Mouse (Mus musculus) heart, embryonic 10.5 days (tissue): ENCODE measurements around the gene Fahd1. TPM values are rescaled to one million over a fixed set of nuclear protein-coding genes. Genes with fewer than 3 reads are reported as not detected.

Experiments
- DNase-seq: peaks from one replicate; pipeline ENCODE4 v3.0.0-alpha.2; 2017; ENCODE audit warnings: low spot score
- H3K27ac ChIP-seq: fragments of 300-500 bp; sonication (generic); 2 replicates; pipeline ENCODE4 v1.5.1; 2016; ENCODE audit warnings: mild to moderate bottlenecking
- H3K27me3 ChIP-seq: fragments of 300-500 bp; sonication (generic); 2 replicates; pipeline ENCODE4 v1.6.1; 2016; ENCODE audit warnings: mild to moderate bottlenecking; ENCODE audit not compliant: poor library complexity, insufficient read depth, severe bottlenecking
- H3K36me3 ChIP-seq: fragments of 300-500 bp; sonication (generic); 2 replicates; pipeline ENCODE4 v1.6.1; 2016; ENCODE audit warnings: mild to moderate bottlenecking, moderate library complexity
- H3K4me1 ChIP-seq: fragments of 300-500 bp; sonication (generic); 2 replicates; pipeline ENCODE4 v1.6.1; 2016; ENCODE audit warnings: mild to moderate bottlenecking
- H3K4me3 ChIP-seq: fragments of 300-500 bp; sonication (generic); 2 replicates; pipeline ENCODE4 v1.5.1; 2016; ENCODE audit warnings: mild to moderate bottlenecking, moderate library complexity
- H3K9me3 ChIP-seq: fragments of 300-500 bp; sonication (generic); 2 replicates; pipeline ENCODE4 v1.6.1; 2016; ENCODE audit warnings: mild to moderate bottlenecking, moderate library complexity
- WGBS: fragments of 180-500 bp; shearing (Covaris S2); methylation state at CpG from one replicate; pipeline ENCODE4 v1.1.7; 2016; 5-methylcytosine and 5-hydroxymethylcytosine counted together
- polyA plus RNA-seq: library from polyadenylated mRNA; unstranded; fragments of >200 nt; fragmentation: Nextera tagmentation; extraction: Ambion mirVana; gene quantifications from 2 replicates; pipeline ENCODE4 v1.2.1, GENCODE M21; 2016

Gene Fahd1
- polyA plus RNA-seq = 31.4 and 37.8 TPM in 2 replicates

GRCm38 (mm10) chr17:24850065-24850772 is at the start of gene Fahd1:
Gene Fahd1, minus strand, starts transcription at chr17:24850364.
- peak; percentile 99 for DNase-seq
- H3K27me3 ChIP-seq = peaks cover 11% of the 10 kb centered on the region
- WGBS = 0% methylated on average over 58 of the region's 58 CpGs
- peaks cover 21% of the 10 kb centered on the region for H3K4me1 ChIP-seq
- peak within 1 kb of the TSS; percentile 96 for H3K27ac ChIP-seq
- H3K9me3 ChIP-seq = no peaks in the 10 kb centered on the region
- H3K4me3 ChIP-seq = peak within 1 kb of the TSS; percentile 85
- H3K36me3 ChIP-seq = peaks cover 19% of the 10 kb centered on the region; the same call in 1 of the 2 replicates

GRCm38 (mm10) chr17:24899153-24899552 is 49.0 kb upstream of the Fahd1 start:
- Histone ChIP-seq H3K27ac (no peak overlapping the region), H3K4me1 (peaks cover 41% of the 10 kb centered on the region), H3K9me3 (no peaks in the 10 kb centered on the region), H3K4me3 (no peak overlapping the region), H3K27me3 (no peaks in the 10 kb centered on the region), H3K36me3 (peaks cover 75% of the 10 kb centered on the region)
- no peak for DNase-seq
- 79% methylated on average over 5 of the region's 5 CpGs for WGBS

- Histone ChIP-seq H3K27me3 (no peaks in the 10 kb centered on the region), H3K4me1 (peaks cover 48% of the 10 kb centered on the region), H3K36me3 (peaks cover 71% of the 10 kb centered on the region), H3K4me3 (peak overlapping the region; percentile 93; the same call in 1 of the 2 replicates), H3K9me3 (no peaks in the 10 kb centered on the region), H3K27ac (no peak overlapping the region)
- DNase-seq = no peak
- 76% methylated on average over 4 of the region's 4 CpGs for WGBS
These were observed 48.1 kb upstream of the Fahd1 start for GRCm38 (mm10) chr17:24898041-24898854.

GRCm38 (mm10) chr17:24897600-24897999 is 47.4 kb upstream of the Fahd1 start:
- Histone ChIP-seq H3K27ac (0 out of 2 replicates have a peak overlapping the region, but pooled peaks have one; percentile 94), H3K27me3 (no peaks in the 10 kb centered on the region), H3K9me3 (no peaks in the 10 kb centered on the region), H3K4me3 (peak overlapping the region; percentile 93; the same call in 1 of the 2 replicates), H3K36me3 (peaks cover 71% of the 10 kb centered on the region), H3K4me1 (peaks cover 49% of the 10 kb centered on the region)
- 77% methylated on average over 4 of the region's 4 CpGs for WGBS
- DNase-seq = no peak

- no peak for DNase-seq
- peaks cover 71% of the 10 kb centered on the region for H3K36me3 ChIP-seq
- peak overlapping the region; percentile 93 for H3K4me3 ChIP-seq
- peak overlapping the region; percentile 94 for H3K27ac ChIP-seq
- no peaks in the 10 kb centered on the region for H3K27me3 ChIP-seq
- peaks cover 49% of the 10 kb centered on the region for H3K4me1 ChIP-seq
- 39% methylated on average over 11 of the region's 11 CpGs for WGBS
- no peaks in the 10 kb centered on the region for H3K9me3 ChIP-seq
These were observed 46.8 kb upstream of the Fahd1 start for GRCm38 (mm10) chr17:24896993-24897269.

- peak; percentile 93 for DNase-seq
- 2% methylated on average over 50 of the region's 50 CpGs for WGBS
- Histone ChIP-seq H3K27ac (peak within 1 kb of the TSS; percentile 94), H3K4me1 (peaks cover 49% of the 10 kb centered on the region), H3K27me3 (no peaks in the 10 kb centered on the region), H3K36me3 (peaks cover 71% of the 10 kb centered on the region), H3K4me3 (peak within 1 kb of the TSS; percentile 93), H3K9me3 (no peaks in the 10 kb centered on the region)
These were observed 46.3 kb upstream of the Fahd1 start, which contains the start of gene Nme3 for GRCm38 (mm10) chr17:24896241-24896992. Gene Nme3, plus strand, starts transcription at chr17:24896500.

- DNase-seq = no peak
- peak overlapping the region; percentile 94 for H3K27ac ChIP-seq
These were observed 45.5 kb upstream of the Fahd1 start for GRCm38 (mm10) chr17:24895571-24896240.

GRCm38 (mm10) chr17:24894995-24895547 is 44.9 kb upstream of the Fahd1 start, which contains the start of the genes Eme2 and Mrps34:
Gene Eme2, minus strand, starts transcription at chr17:24895087.
Gene Mrps34, plus strand, starts transcription at chr17:24895116.
- no peaks in the 10 kb centered on the region for H3K9me3 ChIP-seq
- peak; percentile 94 for DNase-seq
- H3K4me3 ChIP-seq = peak within 1 kb of the TSS; percentile 93
- no peaks in the 10 kb centered on the region for H3K27me3 ChIP-seq
- H3K4me1 ChIP-seq = peaks cover 49% of the 10 kb centered on the region
- H3K27ac ChIP-seq = peak within 1 kb of the TSS; percentile 94
- H3K36me3 ChIP-seq = peaks cover 71% of the 10 kb centered on the region
- under 1% methylated on average over 62 of the region's 62 CpGs for WGBS

More at GRCm38 (mm10) chr17:24895571-24896240, 45.5 kb upstream of the Fahd1 start:
- Histone ChIP-seq H3K36me3 (peaks cover 71% of the 10 kb centered on the region), H3K4me3 (peak overlapping the region; percentile 93), H3K9me3 (no peaks in the 10 kb centered on the region), H3K27me3 (no peaks in the 10 kb centered on the region), H3K4me1 (peaks cover 49% of the 10 kb centered on the region)
- WGBS = 13% methylated on average over 23 of the region's 23 CpGs

GRCm38 (mm10) chr17:24894061-24894994 is 44.2 kb upstream of the Fahd1 start:
- WGBS = 11% methylated on average over 31 of the region's 31 CpGs
- no peak for DNase-seq
- Histone ChIP-seq H3K27me3 (no peaks in the 10 kb centered on the region), H3K36me3 (peaks cover 69% of the 10 kb centered on the region), H3K4me1 (peaks cover 47% of the 10 kb centered on the region), H3K9me3 (no peaks in the 10 kb centered on the region), H3K27ac (peak overlapping the region; percentile 94), H3K4me3 (peak overlapping the region; percentile 93)

GRCm38 (mm10) chr17:24893276-24893675 is 43.1 kb upstream of the Fahd1 start:
- 90% methylated on average over 2 of the region's 2 CpGs for WGBS
- peaks cover 67% of the 10 kb centered on the region for H3K36me3 ChIP-seq

GRCm38 (mm10) chr17:24892785-24893184 is 42.6 kb upstream of the Fahd1 start:
- DNase-seq = no peak
- Histone ChIP-seq H3K9me3 (no peaks in the 10 kb centered on the region), H3K27ac (no peak overlapping the region), H3K4me3 (no peak overlapping the region), H3K4me1 (peaks cover 42% of the 10 kb centered on the region), H3K27me3 (no peaks in the 10 kb centered on the region), H3K36me3 (peaks cover 62% of the 10 kb centered on the region)
- 90% methylated on average over 12 of the region's 12 CpGs for WGBS

More at GRCm38 (mm10) chr17:24893276-24893675, 43.1 kb upstream of the Fahd1 start:
- Histone ChIP-seq H3K4me1 (peaks cover 41% of the 10 kb centered on the region), H3K27ac (no peak overlapping the region), H3K9me3 (no peaks in the 10 kb centered on the region), H3K27me3 (no peaks in the 10 kb centered on the region), H3K4me3 (no peak overlapping the region)
- DNase-seq = no peak
